Mouse (Mus musculus): ENCODE data around the gene Vps8.

- no peak for TF ChIP-seq CTCF (IDR thresholded peaks at IDR 0.05; ENCODE audit: low read depth)
- TF ChIP-seq EP300 (IDR thresholded peaks at IDR 0.05; ENCODE audit: low read depth) = no peak
These were observed 33.6 kb upstream of the Vps8 start for GRCm38 (mm10) chr16:21389316-21389715.
